Mouse (Mus musculus): Measurements from ENCODE around the gene Tspyl2. TPM values are rescaled to one million over a fixed set of nuclear protein-coding genes. Genes with fewer than 3 reads are reported as not detected.

The Tspyl2 gene
- polyA plus RNA-seq, 1 experiment from 2014 or later: 25.2 TPM

Other genes with a start within 250 kb of the Tspyl2 start
- gene Iqsec2, start 198.2 kb downstream of the Tspyl2 start, polyA plus RNA-seq (2014; fragmentation: Nextera tagmentation; extraction: Ambion mirVana): 2.0 and 2.7 TPM in 2 replicates
- gene Kdm5c, start 109.4 kb downstream of the Tspyl2 start, polyA plus RNA-seq (2014; fragmentation: Nextera tagmentation; extraction: Ambion mirVana): 23.6 and 26.3 TPM in 2 replicates
- 15.2 and 20.8 TPM in 2 replicates for gene Kantr, start 14.9 kb downstream of the Tspyl2 start, polyA plus RNA-seq (2014; fragmentation: Nextera tagmentation; extraction: Ambion mirVana)
- gene Gpr173, start 26.3 kb upstream of the Tspyl2 start, polyA plus RNA-seq (2014; fragmentation: Nextera tagmentation; extraction: Ambion mirVana): 5.2 and 6.4 TPM in 2 replicates
- not detected in 2 replicates for gene Cldn34a, start 220.9 kb upstream of the Tspyl2 start, polyA plus RNA-seq (2014; fragmentation: Nextera tagmentation; extraction: Ambion mirVana)